Mouse (Mus musculus) kidney, adult 2 months (tissue): ENCODE results near the gene Pfkfb2. TPM values are rescaled to one million over a fixed set of nuclear protein-coding genes. Genes with fewer than 3 reads are reported as not detected.
"Not testable (repeated sequence)": the region's sequence is repeated elsewhere in the genome, so short reads cannot be mapped to it uniquely, and the experiment has no call there.

Experiments
- DNase-seq: peaks from one replicate; pipeline ENCODE4 v3.0.0; 2021
- H3K27ac ChIP-seq: fragments of 200-500 bp; 2 replicates; pipeline ENCODE4 v1.5.1; 2012; ENCODE audit warnings: low read depth, low read length, control low read depth, inconsistent platforms; ENCODE audit not compliant: insufficient read depth
- H3K27me3 ChIP-seq: fragments of 200-500 bp; replicated peaks from 2 replicates; pipeline ENCODE4 v1.6.1; 2012; ENCODE audit warnings: mild to moderate bottlenecking, moderate library complexity, low read length, inconsistent platforms; ENCODE audit not compliant: control insufficient read depth, insufficient read depth
- H3K36me3 ChIP-seq: fragments of 200-500 bp; 2 replicates; pipeline ENCODE4 v1.6.1; 2012; ENCODE audit warnings: mild to moderate bottlenecking, moderate library complexity, low read length, inconsistent platforms; ENCODE audit not compliant: control insufficient read depth, insufficient read depth
- H3K4me1 ChIP-seq: fragments of 200-500 bp; 2 replicates; pipeline ENCODE4 v1.6.1; 2011; ENCODE audit warnings: low read length; ENCODE audit not compliant: control insufficient read depth, insufficient read depth
- H3K4me3 ChIP-seq: fragments of 200-500 bp; 2 replicates; pipeline ENCODE4 v1.5.1; 2011; ENCODE audit warnings: mild to moderate bottlenecking, low read depth, low read length, control low read depth; ENCODE audit not compliant: insufficient read depth
- CTCF ChIP-seq: fragments of 200-500 bp; conservative IDR thresholded peaks from 2 replicates; pipeline ENCODE4 v1.5.1; 2011; ENCODE audit warnings: low read depth, mild to moderate bottlenecking, control low read depth, low read length, moderate library complexity, mixed read lengths; ENCODE audit not compliant: insufficient read depth, insufficient read length
- POLR2A ChIP-seq: fragments of 200-500 bp; IDR thresholded peaks from one replicate; pipeline ENCODE4 v1.6.1; 2011; ENCODE audit warnings: low read depth, low read length, control low read depth
- WGBS: fragments of 180-500 bp; shearing (Covaris S2); methylation state at CpG from one replicate; pipeline ENCODE4 v1.1.7; 2018; 5-methylcytosine and 5-hydroxymethylcytosine counted together
- polyA plus RNA-seq: library from polyadenylated mRNA; depleted of rRNA; stranded (reverse); fragments of >200 nt; gene quantifications from 2 replicates; pipeline ENCODE4 v1.2.3, GENCODE M21; 2012

The Pfkfb2 gene
- polyA plus RNA-seq, 1 experiment: 9.2 TPM

DNA sequence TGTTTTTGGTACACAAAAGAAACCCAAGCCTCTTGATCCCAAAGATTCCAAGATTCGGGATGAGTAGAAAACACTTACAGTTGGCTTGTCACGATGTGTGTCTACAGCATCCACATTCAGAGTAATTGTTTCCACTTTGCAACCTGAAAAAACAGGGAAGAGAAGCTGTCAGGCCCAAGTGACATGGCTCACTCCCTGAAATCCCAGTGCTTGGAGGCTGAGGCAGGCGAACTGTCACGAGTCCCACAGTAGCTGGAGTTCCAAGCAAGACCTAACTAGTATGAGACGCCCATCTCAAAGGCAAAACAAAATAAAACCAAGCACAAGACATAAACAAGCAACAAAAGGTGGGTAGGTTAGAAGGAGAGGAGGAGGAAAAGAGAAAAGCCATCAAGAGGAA is 30.5 kb downstream of the Pfkfb2 start:
- WGBS: 88% methylated on average over 5 of the region's 5 CpGs
- Histone ChIP-seq H3K36me3 (peaks cover 6% of the 10 kb centered on the region), H3K4me1 (no peaks in the 10 kb centered on the region), H3K27me3 (no peaks in the 10 kb centered on the region), H3K4me3 (no peak overlapping the region), H3K27ac (no peak overlapping the region)
- no peak for TF ChIP-seq CTCF
- no peak for TF ChIP-seq POLR2A
- no peak for DNase-seq

DNA sequence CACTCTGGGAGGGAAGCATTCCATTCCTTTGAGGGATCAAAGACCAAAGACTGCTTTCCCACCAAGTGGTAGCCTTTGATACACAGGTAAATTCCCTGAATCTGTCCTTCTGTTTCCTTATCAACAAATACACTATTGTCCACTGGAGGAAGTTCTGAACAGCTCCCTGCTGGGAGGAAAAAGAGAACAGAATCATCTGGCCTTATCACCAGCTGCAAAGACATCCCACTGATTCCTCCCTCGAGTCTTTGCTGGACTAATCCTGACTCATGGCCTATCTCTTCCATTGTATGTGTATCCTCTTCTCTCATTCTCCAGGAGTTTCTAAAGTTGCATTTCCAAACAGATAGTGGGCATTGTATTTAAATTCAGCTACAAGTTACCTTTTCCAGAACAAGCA is 45.1 kb downstream of the Pfkfb2 start:
- no peak overlapping the region for H3K4me3 ChIP-seq
- H3K27ac ChIP-seq: no peak overlapping the region
- TF ChIP-seq CTCF (no peak), POLR2A (no peak)
- no peak for DNase-seq
- no peaks in the 10 kb centered on the region for H3K4me1 ChIP-seq
- 77% methylated on average over 1 of the region's 1 CpGs for WGBS
- H3K27me3 ChIP-seq: no peaks in the 10 kb centered on the region
- H3K36me3 ChIP-seq: no peaks in the 10 kb centered on the region

DNA sequence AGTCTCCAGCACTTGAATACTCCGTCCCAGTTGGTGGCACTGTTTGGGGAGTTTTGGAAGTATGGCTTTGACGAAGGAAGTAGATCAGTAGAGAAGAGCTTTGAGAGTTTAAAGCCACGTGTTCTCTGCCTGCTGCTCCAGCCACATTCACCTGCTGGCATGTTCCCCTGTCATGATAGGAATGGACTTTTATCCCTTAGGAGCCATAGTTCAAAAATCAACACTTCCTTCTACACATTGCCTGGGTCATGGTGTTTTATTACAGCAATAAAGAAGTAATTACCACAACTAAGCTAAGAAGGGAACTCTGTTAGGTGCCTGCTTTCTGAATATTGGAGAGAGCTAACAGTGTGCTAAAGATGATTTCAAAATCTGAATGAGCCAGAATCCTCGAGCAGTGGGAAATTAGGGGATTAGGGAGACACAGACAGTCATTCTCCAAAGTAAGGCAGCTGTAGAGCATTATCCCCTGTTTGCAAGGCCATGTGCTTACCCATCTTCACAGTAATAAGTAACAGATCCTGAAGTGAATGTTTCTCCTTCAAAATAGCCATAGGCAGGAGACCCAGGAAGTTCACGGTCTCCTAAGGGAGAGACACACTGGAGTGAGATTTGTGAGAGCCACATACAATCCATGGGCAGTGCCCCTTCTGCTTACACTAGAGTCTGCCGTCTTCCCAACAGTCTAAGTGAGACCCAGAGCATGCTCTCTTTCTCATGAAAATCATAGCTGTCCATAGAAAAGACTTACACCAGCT is 47.2 kb downstream of the Pfkfb2 start:
- Histone ChIP-seq H3K4me1 (no peaks in the 10 kb centered on the region), H3K27ac (no peak overlapping the region), H3K36me3 (no peaks in the 10 kb centered on the region), H3K27me3 (no peaks in the 10 kb centered on the region), H3K4me3 (no peak overlapping the region)
- peak; percentile 10 for DNase-seq
- TF ChIP-seq CTCF: no peak
- no peak for TF ChIP-seq POLR2A
- 59% methylated on average over 6 of the region's 6 CpGs for WGBS

DNA sequence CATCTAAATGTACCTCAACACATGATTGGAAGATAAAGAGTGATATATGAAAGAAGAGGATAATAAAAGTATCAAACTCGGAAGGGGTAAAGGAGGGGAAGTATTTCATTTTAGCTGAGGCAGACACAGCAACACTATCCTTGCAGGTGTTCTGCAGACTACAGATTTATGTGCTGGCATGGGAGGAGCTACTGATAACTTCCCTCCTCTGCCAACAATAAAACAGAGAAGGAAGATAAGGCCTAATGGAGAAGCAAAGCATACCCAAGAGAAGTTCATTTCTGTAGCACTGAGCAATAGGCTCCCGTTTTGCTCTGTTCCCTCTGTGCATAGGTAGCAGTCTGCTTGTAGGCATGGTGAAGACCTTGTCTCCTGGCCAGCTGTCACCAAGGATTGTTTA is 48.0 kb downstream of the Pfkfb2 start:
- no peak overlapping the region for H3K4me3 ChIP-seq
- no peak overlapping the region for H3K27ac ChIP-seq
- 53% methylated on average over 2 of the region's 2 CpGs for WGBS
- TF ChIP-seq POLR2A (no peak), CTCF (no peak)
- DNase-seq: no peak
- H3K27me3 ChIP-seq: no peaks in the 10 kb centered on the region
- no peaks in the 10 kb centered on the region for H3K36me3 ChIP-seq
- H3K4me1 ChIP-seq: no peaks in the 10 kb centered on the region

DNA sequence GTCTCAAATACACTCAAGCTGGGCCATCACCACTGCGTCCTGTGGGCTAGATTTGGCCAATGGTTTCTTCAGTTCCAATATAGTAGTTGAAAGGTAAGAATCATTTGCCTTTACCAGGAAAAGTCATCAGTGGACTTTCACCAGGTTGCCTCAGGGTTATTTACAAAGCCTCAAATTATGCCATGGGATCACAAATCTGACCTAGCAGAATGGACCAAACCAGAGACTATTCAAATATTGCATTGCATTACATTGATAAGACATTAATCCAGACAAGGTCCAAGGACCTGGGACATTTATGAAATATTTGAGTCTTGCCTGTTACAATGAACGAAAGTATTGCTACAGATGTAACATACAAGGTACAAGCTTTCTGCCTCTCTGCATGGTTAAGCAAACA is 50.5 kb downstream of the Pfkfb2 start:
- DNase-seq: no peak
- Histone ChIP-seq H3K4me3 (no peak overlapping the region), H3K27me3 (no peaks in the 10 kb centered on the region), H3K4me1 (no peaks in the 10 kb centered on the region), H3K36me3 (no peaks in the 10 kb centered on the region), H3K27ac (no peak overlapping the region)
- no peak for TF ChIP-seq CTCF
- TF ChIP-seq POLR2A: no peak
- WGBS: 87% methylated on average over 2 of the region's 2 CpGs

DNA sequence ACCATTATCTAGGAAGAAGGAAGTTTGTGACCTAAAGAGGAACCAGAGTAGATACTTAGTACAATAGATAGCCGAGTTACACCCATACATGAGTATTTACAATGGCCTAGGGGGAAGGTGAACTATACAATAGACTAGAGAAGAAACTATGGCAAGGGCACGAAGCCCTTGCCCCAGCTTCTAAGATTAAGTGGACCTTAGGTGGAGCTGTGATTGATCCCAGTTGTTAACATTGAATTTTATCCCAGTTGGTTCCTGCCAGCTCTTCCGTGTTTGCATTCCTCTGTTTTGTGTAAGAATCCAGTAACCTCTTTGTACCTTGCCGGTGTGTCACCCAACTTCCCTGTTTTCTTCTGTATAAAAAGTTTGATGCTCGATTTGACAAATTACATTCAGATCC is 65.5 kb downstream of the Pfkfb2 start:
- DNase-seq, H3K36me3 ChIP-seq, H3K27ac ChIP-seq, H3K4me1 ChIP-seq, H3K27me3 ChIP-seq, H3K4me3 ChIP-seq: not testable (repeated sequence)
- WGBS: 86% methylated on average over 5 of the region's 5 CpGs

DNA sequence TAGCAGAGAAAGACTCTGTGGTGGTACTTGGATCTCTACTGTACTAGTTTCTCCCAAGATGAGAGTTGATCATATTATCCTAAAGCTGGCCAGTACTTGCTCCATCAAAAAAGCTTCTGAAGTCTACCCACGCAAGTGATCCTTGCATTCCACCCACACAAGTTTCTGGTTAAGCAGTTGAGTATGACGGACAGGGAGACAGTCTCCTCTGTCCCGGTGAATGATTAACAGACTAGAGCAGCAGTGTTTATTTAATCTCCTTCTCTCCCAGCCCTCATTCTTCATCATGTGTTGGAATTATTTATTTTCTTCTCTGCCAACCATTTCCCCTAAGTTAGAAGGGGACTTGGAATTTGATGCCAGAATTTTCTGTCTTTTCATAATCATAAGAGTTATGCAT is 67.6 kb downstream of the Pfkfb2 start, which contains the start of gene C4bp:
C4bp (minus strand) TSS at position 179 of the 400 bp plus-strand sequence.
- TF ChIP-seq POLR2A (no peak), CTCF (no peak)
- Histone ChIP-seq H3K4me1 (peaks cover 5% of the 10 kb centered on the region; the same call in 1 of the 2 replicates), H3K36me3 (no peaks in the 10 kb centered on the region), H3K4me3 (no peak within 1 kb of the TSS), H3K27ac (no peak within 1 kb of the TSS), H3K27me3 (no peaks in the 10 kb centered on the region)
- 24% methylated on average over 3 of the region's 3 CpGs for WGBS
- DNase-seq: peak; percentile 63

DNA sequence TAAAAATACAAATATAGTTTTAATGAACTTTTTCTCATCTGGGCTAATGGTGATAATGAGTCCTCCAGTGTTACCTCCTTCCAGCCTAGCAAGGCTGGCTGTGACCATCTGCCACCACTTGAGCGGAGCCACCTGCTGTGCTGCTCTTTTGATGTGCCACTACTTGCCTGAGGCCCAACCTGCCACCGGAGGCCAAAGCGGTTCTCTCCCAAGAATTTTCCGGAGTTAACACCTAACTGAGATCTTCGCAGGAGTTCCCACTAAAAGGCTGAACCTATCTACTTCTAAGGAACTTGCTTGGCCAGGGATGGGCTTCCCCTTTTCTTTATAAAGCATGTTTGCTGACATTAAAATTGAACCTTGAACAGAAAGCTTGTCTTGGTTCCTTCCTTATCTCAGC is 69.4 kb downstream of the Pfkfb2 start:
- WGBS: 54% methylated on average over 5 of the region's 5 CpGs
- H3K27me3 ChIP-seq, H3K4me3 ChIP-seq: not testable (repeated sequence)

More for the DNA sequence above, 69.4 kb downstream of the Pfkfb2 start:
- H3K36me3 ChIP-seq, H3K27ac ChIP-seq, H3K4me1 ChIP-seq, DNase-seq: not testable (repeated sequence)
